Mouse (Mus musculus): ENCODE measurements around the gene Uimc1.

GRCm38 (mm10) chr13:55099726-55100478 lies at the start of gene Uimc1:
- TF ChIP-seq CTCF (IDR thresholded peaks at IDR 0.05; ENCODE audit: low read depth) (peak; percentile 46), EP300 (IDR thresholded peaks at IDR 0.05; ENCODE audit: low read depth) (no peak)
